Mouse (Mus musculus) liver, postnatal 0 days (tissue): ENCODE measurements around the gene Acoxl. TPM values are rescaled to one million over a fixed set of nuclear protein-coding genes. Genes with fewer than 3 reads are reported as not detected.
A peak's percentile ranks its signal among the peaks of the same experiment; 100 is the strongest.

Source experiments
- ATAC-seq: fragments of 200-750 bp; cut with Nextera tagmentation; 2 replicates; pipeline ENCODE4 v1.8.0; 2017; ENCODE audit warnings: mild to moderate bottlenecking, moderate library complexity
- DNase-seq: peaks from one replicate; pipeline ENCODE4 v3.0.0-alpha.2; 2016
- H3K27ac ChIP-seq: fragments of 300-500 bp; sonication (generic); 2 replicates; pipeline ENCODE4 v1.5.1; 2014; ENCODE audit warnings: antibody characterized with exemption, moderate library complexity, mild to moderate bottlenecking, low read depth
- H3K27me3 ChIP-seq: fragments of 300-500 bp; sonication (generic); 2 replicates; pipeline ENCODE4 v1.6.1; 2014; ENCODE audit warnings: low read length, control low read depth, mixed read lengths; ENCODE audit not compliant: insufficient read depth
- H3K36me3 ChIP-seq: fragments of 300-500 bp; sonication (generic); replicated peaks from 2 replicates; pipeline ENCODE4 v1.6.1; 2014; ENCODE audit warnings: mild to moderate bottlenecking, control low read depth, low read length, moderate library complexity, mixed read lengths; ENCODE audit not compliant: insufficient read depth
- H3K4me1 ChIP-seq: fragments of 300-500 bp; sonication (generic); 2 replicates; pipeline ENCODE4 v1.6.1; 2014; ENCODE audit warnings: antibody characterized with exemption, mild to moderate bottlenecking, control low read depth; ENCODE audit not compliant: insufficient read depth
- H3K4me2 ChIP-seq: fragments of 300-500 bp; sonication (generic); 2 replicates; pipeline ENCODE4 v1.6.1; 2014; ENCODE audit warnings: low read depth, mild to moderate bottlenecking, low read length, moderate library complexity, mixed read lengths
- H3K4me3 ChIP-seq: fragments of 300-500 bp; sonication (generic); 2 replicates; pipeline ENCODE4 v1.5.1; 2014; ENCODE audit warnings: low read depth, low read length
- H3K9ac ChIP-seq: fragments of 300-500 bp; sonication (generic); replicated peaks from 2 replicates; pipeline ENCODE4 v1.6.1; 2014; ENCODE audit warnings: mild to moderate bottlenecking, moderate library complexity
- H3K9me3 ChIP-seq: fragments of 300-500 bp; sonication (generic); 2 replicates; pipeline ENCODE4 v1.6.1; 2016; ENCODE audit warnings: mild to moderate bottlenecking, control low read depth, low read length, mixed read lengths
- CTCF ChIP-seq: sonication (generic); IDR thresholded peaks from 2 replicates; pipeline ENCODE4 v1.5.1; 2016; ENCODE audit warnings: antibody characterized with exemption, low read depth
- EP300 ChIP-seq: IDR thresholded peaks from 2 replicates; pipeline ENCODE4 v1.6.1; 2016; ENCODE audit warnings: antibody characterized with exemption, low read depth, mild to moderate bottlenecking
- WGBS: fragments of 180-500 bp; shearing (Covaris S2); extraction: QIAGEN DNeasy Blood & Tissue Kit; methylation state at CpG from one replicate; pipeline ENCODE4 v1.1.7; 2014; ENCODE audit not compliant: insufficient replicate concordance; 5-methylcytosine and 5-hydroxymethylcytosine counted together
- polyA plus RNA-seq: library from polyadenylated mRNA; unstranded; fragments of >200 nt; fragmentation: Nextera tagmentation; extraction: Ambion mirVana; gene quantifications from 2 replicates; pipeline ENCODE4 v1.2.1, GENCODE M21; 2015

Gene Acoxl
- polyA plus RNA-seq, 1 experiment from 2014 or later = 0.05 TPM

DNA sequence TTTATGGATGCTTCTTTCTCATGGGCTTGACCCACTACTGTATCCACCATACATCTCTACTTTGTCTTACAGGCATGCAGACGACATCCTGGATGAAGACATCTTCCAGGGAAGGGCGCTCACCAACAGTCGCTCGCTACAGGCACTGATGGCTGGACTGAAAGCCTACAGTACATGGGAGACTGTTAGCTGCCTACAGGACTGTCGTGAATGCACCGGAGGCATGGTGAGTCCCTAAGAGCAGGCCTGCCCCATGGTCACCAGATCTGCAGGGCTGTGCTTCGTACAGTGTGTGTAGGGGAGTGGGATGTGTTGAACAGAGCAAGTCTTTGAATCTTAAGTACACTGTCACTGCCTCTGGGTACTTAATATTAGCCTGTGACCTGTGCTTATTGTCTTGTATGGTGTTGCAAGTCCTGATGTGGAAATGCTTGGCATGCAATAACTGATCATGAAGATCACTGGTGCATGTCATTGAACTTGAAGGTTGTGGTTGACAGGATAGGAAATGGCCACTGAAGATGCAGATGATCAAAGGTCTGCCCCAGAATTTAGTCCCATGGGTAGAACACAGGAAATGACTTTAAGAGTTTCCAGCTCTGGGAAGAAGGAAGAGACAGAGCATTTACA, 140.0 kb downstream of the Acoxl start:
- Histone ChIP-seq H3K4me1 (no peaks in the 10 kb centered on the region; the same call in 1 of the 2 replicates), H3K27ac (no peak overlapping the region), H3K9ac (no peak overlapping the region), H3K36me3 (no peaks in the 10 kb centered on the region), H3K4me3 (no peak overlapping the region), H3K9me3 (no peaks in the 10 kb centered on the region), H3K27me3 (no peaks in the 10 kb centered on the region), H3K4me2 (no peak overlapping the region)
- ATAC-seq (no peak), DNase-seq (no peak)
- 83% methylated on average over 7 of the region's 7 CpGs for WGBS
- TF ChIP-seq EP300 (no peak), CTCF (no peak)

DNA sequence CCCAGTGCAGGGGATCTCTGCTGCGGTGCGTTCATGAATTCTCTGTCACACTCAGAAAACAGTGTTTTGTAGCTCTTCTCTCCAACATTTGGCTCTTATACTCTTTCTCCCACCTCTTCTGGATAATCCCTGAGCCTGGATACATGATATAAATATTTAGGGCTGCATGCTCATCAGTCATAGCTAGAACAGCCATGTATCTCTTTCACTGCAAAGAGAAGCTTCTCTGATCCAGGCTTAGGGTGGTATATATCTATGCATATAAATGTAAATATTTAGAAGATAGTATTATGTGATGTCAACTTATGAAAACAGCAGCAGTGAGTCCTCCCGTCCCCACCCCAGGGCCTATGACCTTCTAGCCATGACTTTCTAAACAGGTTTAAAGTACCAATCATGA, 143.9 kb downstream of the Acoxl start:
- 86% methylated on average over 3 of the region's 3 CpGs for WGBS
- peaks cover 8% of the 10 kb centered on the region; the same call in 1 of the 2 replicates for H3K4me1 ChIP-seq

DNA sequence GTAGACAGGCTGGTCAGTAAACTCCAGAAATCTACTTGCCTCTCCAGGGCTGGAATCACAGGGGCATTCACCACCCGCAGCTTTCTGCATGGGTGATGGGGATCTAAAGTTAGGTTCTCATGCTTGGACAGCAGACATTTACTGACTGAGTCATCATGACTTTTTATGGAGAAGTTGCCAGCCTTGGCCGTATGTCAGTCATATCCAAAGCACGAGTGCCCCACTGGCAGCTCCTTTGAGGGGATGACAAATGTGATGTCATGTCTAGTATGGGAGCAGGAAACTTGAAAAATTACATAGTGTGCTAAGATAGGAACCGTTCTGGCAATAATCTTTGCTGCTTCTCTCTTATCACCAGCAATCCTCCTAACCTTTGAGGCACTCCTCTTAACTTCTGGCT, 144.6 kb downstream of the Acoxl start:
- H3K27ac ChIP-seq = no peak overlapping the region
- WGBS = 49% methylated on average over 4 of the region's 4 CpGs
- H3K4me2 ChIP-seq = no peak overlapping the region
- H3K4me3 ChIP-seq = no peak overlapping the region
- H3K36me3 ChIP-seq = no peaks in the 10 kb centered on the region
- TF ChIP-seq CTCF (no peak), EP300 (no peak)
- no peak overlapping the region for H3K9ac ChIP-seq
- H3K27me3 ChIP-seq = no peaks in the 10 kb centered on the region
- DNase-seq = no peak
- H3K4me1 ChIP-seq = peaks cover 8% of the 10 kb centered on the region; the same call in 1 of the 2 replicates
- no peak for ATAC-seq
- no peaks in the 10 kb centered on the region for H3K9me3 ChIP-seq

More for the DNA sequence above, 143.9 kb downstream of the Acoxl start:
- Histone ChIP-seq H3K4me3 (no peak overlapping the region), H3K27ac (no peak overlapping the region), H3K36me3 (no peaks in the 10 kb centered on the region), H3K9me3 (no peaks in the 10 kb centered on the region), H3K9ac (no peak overlapping the region), H3K4me2 (no peak overlapping the region), H3K27me3 (no peaks in the 10 kb centered on the region)
- DNase-seq (no peak), ATAC-seq (no peak)
- no peak for TF ChIP-seq EP300
- no peak for TF ChIP-seq CTCF

DNA sequence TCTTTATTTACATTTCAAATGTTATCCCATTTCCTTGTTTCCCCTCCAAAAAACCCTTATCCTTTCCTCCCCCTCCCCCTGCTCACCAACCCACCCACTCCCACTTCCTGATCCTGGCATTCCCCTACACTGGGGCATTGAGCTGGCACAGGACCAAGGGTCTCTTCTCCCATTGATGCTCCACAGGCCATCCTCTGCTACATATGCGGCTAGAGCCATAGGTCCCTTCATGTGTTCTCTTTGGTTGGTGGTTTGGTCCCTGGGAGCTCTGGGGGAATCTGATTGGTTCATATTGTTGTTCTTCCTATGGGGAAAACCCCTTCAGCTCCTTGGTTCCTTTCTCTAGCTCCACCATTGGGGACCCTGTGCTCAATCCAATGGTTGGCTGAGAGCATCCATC, 145.3 kb downstream of the Acoxl start:
- Histone ChIP-seq H3K4me2 (no peak overlapping the region), H3K4me1 (peaks cover 8% of the 10 kb centered on the region; the same call in 1 of the 2 replicates), H3K27me3 (no peaks in the 10 kb centered on the region), H3K36me3 (no peaks in the 10 kb centered on the region), H3K4me3 (no peak overlapping the region), H3K27ac (no peak overlapping the region), H3K9ac (no peak overlapping the region), H3K9me3 (no peaks in the 10 kb centered on the region)
- 94% methylated on average over 1 of the region's 1 CpGs for WGBS
- no peak for DNase-seq
- no peak for ATAC-seq
- no peak for TF ChIP-seq CTCF
- TF ChIP-seq EP300 = no peak

DNA sequence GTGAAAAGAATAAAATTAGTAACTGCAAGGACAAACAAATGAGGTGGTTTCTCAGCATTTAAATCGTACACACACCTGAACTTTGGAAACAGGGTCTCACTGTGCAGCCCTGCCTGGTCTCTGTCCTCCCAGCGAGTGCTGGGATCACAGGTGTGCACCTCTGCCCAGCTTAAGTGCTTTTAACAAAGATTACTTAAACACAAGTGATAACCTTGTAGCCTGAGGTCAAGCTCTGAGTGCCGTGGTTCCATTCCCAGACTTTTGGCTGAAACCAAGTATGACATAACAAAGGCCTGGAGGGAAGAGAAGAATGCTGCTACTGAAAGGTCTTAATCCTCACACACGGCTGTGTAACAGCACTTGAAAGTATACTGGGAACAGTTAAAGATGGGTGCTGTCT, 149.0 kb downstream of the Acoxl start:
- ATAC-seq (no peak), DNase-seq (no peak)
- no peak overlapping the region for H3K4me3 ChIP-seq
- H3K27ac ChIP-seq = no peak overlapping the region
- H3K36me3 ChIP-seq = no peaks in the 10 kb centered on the region
- H3K27me3 ChIP-seq = no peaks in the 10 kb centered on the region
- no peak overlapping the region for H3K9ac ChIP-seq
- H3K4me1 ChIP-seq = peaks cover 12% of the 10 kb centered on the region
- 45% methylated on average over 4 of the region's 4 CpGs for WGBS
- no peaks in the 10 kb centered on the region for H3K9me3 ChIP-seq
- no peak overlapping the region for H3K4me2 ChIP-seq
- TF ChIP-seq CTCF = no peak
- TF ChIP-seq EP300 = no peak

DNA sequence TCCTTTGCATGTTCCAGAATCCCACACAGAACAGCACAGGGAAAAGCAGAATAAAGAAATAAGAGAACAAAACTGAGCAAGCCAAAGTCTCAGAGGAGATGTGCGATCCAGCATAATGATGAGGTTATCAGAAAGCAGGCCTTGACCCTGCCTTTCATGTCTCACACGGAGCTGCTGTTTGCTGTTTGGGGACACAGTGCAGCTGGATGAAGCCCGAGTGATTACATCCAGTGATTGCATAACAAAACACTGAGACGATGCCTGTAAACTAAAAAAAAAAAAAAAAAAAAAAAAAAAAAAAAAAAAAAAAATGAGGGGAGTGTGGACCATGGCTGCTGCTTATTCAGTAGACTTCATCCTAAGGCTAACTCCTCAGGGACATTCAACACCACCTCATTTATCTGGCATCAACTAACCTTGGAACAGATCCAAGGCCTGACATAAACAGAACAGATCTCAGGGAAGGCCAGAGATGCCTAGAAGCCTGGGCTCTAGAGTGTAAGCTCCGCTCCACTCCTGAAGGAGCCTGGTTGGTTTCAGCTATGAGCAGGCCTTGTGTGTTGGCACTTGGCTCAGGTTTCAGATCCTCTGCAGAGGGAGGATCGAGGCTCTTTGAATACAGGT, 152.3 kb downstream of the Acoxl start:
- Histone ChIP-seq H3K27me3 (no peaks in the 10 kb centered on the region), H3K9me3 (no peaks in the 10 kb centered on the region), H3K36me3 (no peaks in the 10 kb centered on the region), H3K27ac (no peak overlapping the region), H3K4me1 (peaks cover 9% of the 10 kb centered on the region), H3K4me3 (no peak overlapping the region), H3K9ac (no peak overlapping the region), H3K4me2 (no peak overlapping the region)
- TF ChIP-seq EP300 (no peak), CTCF (no peak)
- ATAC-seq = peak; percentile 63
- 43% methylated on average over 6 of the region's 6 CpGs for WGBS
- no peak for DNase-seq
